Mouse (Mus musculus) CH12.LX (cell line): ENCODE results near the gene Pcsk2.

Experiments used
- CHD1 ChIP-seq: IDR thresholded peaks from 2 replicates; pipeline ENCODE4 v1.6.1; 2012; ENCODE audit warnings: low read depth, low read length, improper control_type of control experiment, inconsistent platforms
- CTCF ChIP-seq, 2 experiments: IDR thresholded peaks in 1 of 2; conservative IDR thresholded peaks in 1 of 2; 2 replicates each; pipeline ENCODE4 v1.5.1; 2011 to 2012; ENCODE audit warnings: low read depth in 2 of 2, low read length in 2 of 2, improper control_type of control experiment in 1 of 2, inconsistent platforms in 1 of 2, mild to moderate bottlenecking in 1 of 2, moderate library complexity in 1 of 2
- E2F4 ChIP-seq: IDR thresholded peaks from 2 replicates; pipeline ENCODE4 v1.6.1; 2011; ENCODE audit warnings: low read depth, low read length, improper control_type of control experiment; ENCODE audit not compliant: insufficient replicate concordance
- ELF1 ChIP-seq: IDR thresholded peaks from 2 replicates; pipeline ENCODE4 v1.6.1; 2014; ENCODE audit warnings: low read depth, mild to moderate bottlenecking, inconsistent platforms, low read length, improper control_type of control experiment
- JUN ChIP-seq: IDR thresholded peaks from 2 replicates; pipeline ENCODE4 v1.6.1; 2011; ENCODE audit warnings: low read depth, mild to moderate bottlenecking, low read length, improper control_type of control experiment, moderate library complexity; ENCODE audit not compliant: insufficient read depth
- MEF2A ChIP-seq: IDR thresholded peaks from 2 replicates; pipeline ENCODE4 v1.6.1; 2014; ENCODE audit warnings: low read depth, mild to moderate bottlenecking, inconsistent platforms, low read length, improper control_type of control experiment, borderline replicate concordance
- MYC ChIP-seq: IDR thresholded peaks from 2 replicates; pipeline ENCODE4 v1.6.1; 2011; ENCODE audit warnings: low read depth, mild to moderate bottlenecking, improper control_type of control experiment, low read length
- POLR2A ChIP-seq: IDR thresholded peaks from 2 replicates; pipeline ENCODE4 v1.6.1; 2011; ENCODE audit warnings: low read depth, mild to moderate bottlenecking, improper control_type of control experiment, low read length
- POLR2AphosphoS2 ChIP-seq: IDR thresholded peaks from 2 replicates; pipeline ENCODE4 v1.6.1; 2011; ENCODE audit warnings: low read depth, low read length, improper control_type of control experiment
- TCF12 ChIP-seq: IDR thresholded peaks from 2 replicates; pipeline ENCODE4 v1.6.1; 2014; ENCODE audit warnings: low read depth, mild to moderate bottlenecking, inconsistent platforms, low read length, improper control_type of control experiment
- USF2 ChIP-seq: conservative IDR thresholded peaks from 2 replicates; pipeline ENCODE4 v1.6.1; 2011; ENCODE audit warnings: low read depth, low read length, improper control_type of control experiment
- ZMIZ1 ChIP-seq: IDR thresholded peaks from 2 replicates; pipeline ENCODE4 v1.6.1; 2012; ENCODE audit warnings: low read depth, mild to moderate bottlenecking, inconsistent platforms, low read length, improper control_type of control experiment

GRCm38 (mm10) chr2:143696026-143696557 is 150.1 kb downstream of the Pcsk2 start:
- TF ChIP-seq CTCF (conservative IDR thresholded peaks at IDR 0.05 in 1 of 2, IDR thresholded peaks at IDR 0.05 in 1 of 2; ENCODE audit: low read depth in 2 of 2, low read length in 2 of 2) (no peak), MYC (no peak), E2F4 (no peak), ZMIZ1 (no peak), POLR2A (no peak), ELF1 (no peak), MEF2A (no peak), TCF12 (no peak), JUN (no peak), CHD1 (no peak), POLR2AphosphoS2 (no peak), USF2 (no peak)
